Mouse (Mus musculus) midbrain, postnatal 0 days (tissue): ENCODE measurements around the gene Olfr830. TPM values are rescaled to one million over a fixed set of nuclear protein-coding genes. Genes with fewer than 3 reads are reported as not detected.
"Not testable (repeated sequence)": the region's sequence is repeated elsewhere in the genome, so short reads cannot be mapped to it uniquely, and the experiment has no call there.

ENCODE experiments used
- ATAC-seq: fragments of 200-750 bp; cut with Nextera tagmentation; 2 replicates; pipeline ENCODE4 v1.8.0; 2017; ENCODE audit warnings: moderate number of reproducible peaks, mild to moderate bottlenecking, moderate TSS enrichment, moderate library complexity; ENCODE audit not compliant: low FRiP score
- DNase-seq: peaks from one replicate; pipeline ENCODE4 v3.0.0-alpha.2; 2015; ENCODE audit warnings: low spot score
- H3K27ac ChIP-seq: fragments of 300-500 bp; sonication (generic); 2 replicates; pipeline ENCODE4 v1.5.1; 2014; ENCODE audit warnings: low read depth, mild to moderate bottlenecking, low read length, mixed read lengths
- H3K27me3 ChIP-seq: fragments of 300-500 bp; sonication (generic); 2 replicates; pipeline ENCODE4 v1.6.1; 2014; ENCODE audit warnings: low read length, control low read depth, mixed read lengths; ENCODE audit not compliant: insufficient read depth
- H3K36me3 ChIP-seq: fragments of 300-500 bp; sonication (generic); 2 replicates; pipeline ENCODE4 v1.6.1; 2014; ENCODE audit warnings: low read length, control low read depth, mixed read lengths; ENCODE audit not compliant: insufficient read depth
- H3K4me1 ChIP-seq: fragments of 300-500 bp; sonication (generic); 2 replicates; pipeline ENCODE4 v1.6.1; 2014; ENCODE audit warnings: mild to moderate bottlenecking, control low read depth, antibody characterized with exemption, low read length, mixed read lengths; ENCODE audit not compliant: insufficient read depth
- H3K4me2 ChIP-seq: fragments of 300-500 bp; sonication (generic); 2 replicates; pipeline ENCODE4 v1.6.1; 2014; ENCODE audit warnings: low read depth, mild to moderate bottlenecking, low read length, mixed read lengths; ENCODE audit not compliant: poor library complexity, severe bottlenecking
- H3K4me3 ChIP-seq: fragments of 300-500 bp; sonication (generic); 2 replicates; pipeline ENCODE4 v1.5.1; 2014; ENCODE audit warnings: low read depth, mild to moderate bottlenecking, low read length, moderate library complexity
- H3K9ac ChIP-seq: fragments of 300-500 bp; sonication (generic); replicated peaks from 2 replicates; pipeline ENCODE4 v1.6.1; 2014; ENCODE audit warnings: mild to moderate bottlenecking, low read length, moderate library complexity, mixed read lengths; ENCODE audit not compliant: poor library complexity, severe bottlenecking
- H3K9me3 ChIP-seq: fragments of 300-500 bp; sonication (generic); 2 replicates; pipeline ENCODE4 v1.6.1; 2016; ENCODE audit warnings: low read length, control low read depth
- CTCF ChIP-seq: IDR thresholded peaks from 2 replicates; pipeline ENCODE4 v1.5.1; 2016; ENCODE audit warnings: antibody characterized with exemption, mild to moderate bottlenecking
- WGBS: fragments of 180-500 bp; shearing (Covaris S2); extraction: QIAGEN DNeasy Blood & Tissue Kit; methylation state at CpG from one replicate; pipeline ENCODE4 v1.1.7; 2014; 5-methylcytosine and 5-hydroxymethylcytosine counted together
- polyA plus RNA-seq: library from polyadenylated mRNA; unstranded; fragments of >200 nt; fragmentation: Nextera tagmentation; extraction: Ambion mirVana; gene quantifications from 2 replicates; pipeline ENCODE4 v1.2.1, GENCODE M21; 2015
- total RNA-seq: library from RNA; depleted of rRNA; stranded (reverse); fragments of >200 nt; gene quantifications from 2 replicates; pipeline ENCODE4 v1.2.3, GENCODE M21; 2014; rRNA removed

Olfr830 gene
- total RNA-seq (not detected in 2 replicates), polyA plus RNA-seq (not detected in 2 replicates)

DNA sequence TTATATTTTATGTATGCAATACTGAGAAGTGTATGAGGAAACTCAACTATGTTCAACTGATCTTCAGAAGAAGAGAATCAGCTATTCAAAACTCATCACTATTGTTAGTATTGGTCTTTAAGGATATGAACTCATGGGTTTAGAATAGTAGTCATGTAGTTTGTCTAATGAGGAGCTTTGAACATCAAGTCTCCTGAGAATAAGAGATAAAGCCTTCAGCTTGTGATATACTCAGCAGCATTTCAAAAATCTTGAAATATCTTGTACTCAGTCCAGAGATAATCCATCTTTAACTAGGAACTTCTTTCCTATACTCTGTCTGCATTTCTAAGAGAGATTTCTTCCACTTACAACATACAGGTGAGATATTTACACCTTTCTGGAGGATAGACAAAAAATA lies at the start of gene Olfr830:
Gene Olfr830 (plus strand): TSS at position 301 of the 400 bp plus-strand sequence.
- Histone ChIP-seq H3K4me1 (no peaks in the 10 kb centered on the region), H3K4me2 (no peak within 1 kb of the TSS), H3K9me3 (no peaks in the 10 kb centered on the region), H3K27ac (no peak within 1 kb of the TSS), H3K27me3 (no peaks in the 10 kb centered on the region), H3K36me3 (no peaks in the 10 kb centered on the region), H3K4me3 (no peak within 1 kb of the TSS), H3K9ac (no peak within 1 kb of the TSS)
- no peak for TF ChIP-seq CTCF
- DNase-seq (no peak), ATAC-seq (no peak)

DNA sequence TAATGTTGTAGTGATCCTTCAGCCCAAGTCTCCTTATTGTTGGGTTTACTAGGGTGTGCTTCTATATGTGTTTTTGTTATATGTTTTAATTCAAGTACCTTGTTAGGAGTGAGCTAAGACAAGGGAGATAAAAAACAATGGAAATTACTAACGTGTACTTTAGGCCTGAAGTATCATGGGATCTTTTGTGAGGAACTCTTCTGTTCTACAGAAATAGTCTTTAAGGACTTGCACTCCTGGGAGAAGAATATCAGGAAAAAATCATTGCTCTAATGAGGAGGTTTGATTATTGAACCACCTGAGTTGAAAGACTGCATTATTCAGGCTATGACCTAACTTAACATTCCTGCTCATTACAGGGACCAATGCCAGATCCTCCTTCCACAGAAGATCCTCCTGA lies 19.9 kb upstream of the Olfr830 start, which contains the start of gene Olfr829:
Gene Olfr829 (plus strand): TSS at position 301 of the 400 bp plus-strand sequence.
- no peak for TF ChIP-seq CTCF
- 59% methylated on average over 1 of the region's 1 CpGs for WGBS
- no peak within 1 kb of the TSS for H3K27ac ChIP-seq
- H3K9ac ChIP-seq = no peak within 1 kb of the TSS
- no peaks in the 10 kb centered on the region for H3K9me3 ChIP-seq
- H3K4me1 ChIP-seq = no peaks in the 10 kb centered on the region
- DNase-seq (no peak), ATAC-seq (no peak)
- no peak within 1 kb of the TSS for H3K4me3 ChIP-seq
- H3K27me3 ChIP-seq = no peaks in the 10 kb centered on the region
- H3K36me3 ChIP-seq = no peaks in the 10 kb centered on the region
- H3K4me2 ChIP-seq = no peak within 1 kb of the TSS

DNA sequence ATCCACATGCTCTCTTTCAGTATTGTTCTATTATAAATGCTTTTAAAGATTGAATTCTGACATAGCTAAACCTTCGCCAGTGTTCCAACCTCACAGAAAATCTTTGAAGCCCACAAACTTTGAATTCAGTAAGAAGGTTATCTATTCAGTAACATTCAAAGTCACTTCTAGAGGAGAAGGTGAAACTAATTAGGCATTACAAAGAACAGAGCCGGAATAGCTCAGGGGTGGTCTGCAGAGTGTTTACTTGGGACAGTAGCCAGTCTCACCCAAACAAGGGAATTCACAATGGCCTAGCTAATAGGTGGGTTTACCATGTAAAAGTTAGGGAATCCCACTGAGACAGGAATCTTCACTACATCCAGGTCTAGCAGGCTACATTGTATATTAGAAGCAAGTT lies 33.2 kb downstream of the Olfr830 start:
- not testable (repeated sequence) for H3K4me3 ChIP-seq, H3K4me1 ChIP-seq, ATAC-seq, DNase-seq, H3K27me3 ChIP-seq, H3K9ac ChIP-seq, H3K4me2 ChIP-seq, H3K27ac ChIP-seq, H3K36me3 ChIP-seq, H3K9me3 ChIP-seq
- WGBS = 75% methylated on average over 2 of the region's 2 CpGs

DNA sequence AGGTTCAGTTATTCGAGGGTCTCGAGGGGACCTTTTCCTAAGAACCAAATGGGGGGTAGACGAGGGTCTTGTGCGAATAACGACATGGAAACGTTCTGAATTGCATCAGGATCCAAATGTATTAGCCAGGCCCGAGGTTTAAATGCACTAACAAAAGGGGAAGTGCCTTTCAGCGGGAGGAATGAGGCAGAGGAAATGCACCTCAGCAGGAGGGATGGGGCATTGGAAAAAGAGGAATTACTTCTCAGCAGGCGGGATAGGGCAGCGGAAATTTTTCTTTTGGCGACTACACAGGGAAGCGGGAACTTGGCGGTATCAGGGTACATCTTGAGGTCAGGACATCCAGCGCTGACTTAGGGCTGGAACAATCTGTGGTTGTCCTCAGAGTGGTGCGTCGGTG lies 53.4 kb downstream of the Olfr830 start:
- not testable (repeated sequence) for DNase-seq, H3K36me3 ChIP-seq
- 88% methylated on average over 15 of the region's 16 CpGs for WGBS

More for the DNA sequence above, 53.4 kb downstream of the Olfr830 start:
- not testable (repeated sequence) for H3K4me2 ChIP-seq, H3K4me1 ChIP-seq, ATAC-seq, H3K27ac ChIP-seq, H3K27me3 ChIP-seq, H3K4me3 ChIP-seq, H3K9ac ChIP-seq
- peaks cover 13% of the 10 kb centered on the region; the same call in 1 of the 2 replicates for H3K9me3 ChIP-seq

Other genes starting within 250 kb of the Olfr830 start
- 0.05 TPM in 1 of 2 replicates, not detected in the other for gene Muc16, start 200.2 kb upstream of the Olfr830 start, total RNA-seq
- not detected in 2 replicates for gene Muc16, start 200.2 kb upstream of the Olfr830 start, polyA plus RNA-seq
- gene Olfr24, start 110.7 kb upstream of the Olfr830 start, total RNA-seq = not detected in 2 replicates
- gene Olfr24, start 110.7 kb upstream of the Olfr830 start, polyA plus RNA-seq = not detected in 2 replicates
- not detected in 2 replicates for gene Olfr828, start 55.2 kb upstream of the Olfr830 start, total RNA-seq
- gene Olfr828, start 55.2 kb upstream of the Olfr830 start, polyA plus RNA-seq = not detected in 2 replicates
- gene Olfr829, start 19.8 kb upstream of the Olfr830 start, total RNA-seq = not detected in 2 replicates
- not detected in 2 replicates for gene Olfr829, start 19.8 kb upstream of the Olfr830 start, polyA plus RNA-seq
- not detected in 2 replicates for gene Olfr832, start 62.4 kb downstream of the Olfr830 start, total RNA-seq
- not detected in 2 replicates for gene Olfr832, start 62.4 kb downstream of the Olfr830 start, polyA plus RNA-seq
- not detected in 2 replicates for gene Olfr834, start 113.3 kb downstream of the Olfr830 start, total RNA-seq
- gene Olfr834, start 113.3 kb downstream of the Olfr830 start, polyA plus RNA-seq = not detected in 2 replicates
- gene Olfr835, start 158.0 kb downstream of the Olfr830 start, total RNA-seq = not detected in 2 replicates
- gene Olfr835, start 158.0 kb downstream of the Olfr830 start, polyA plus RNA-seq = not detected in 2 replicates
- gene Olfr836, start 245.7 kb downstream of the Olfr830 start, total RNA-seq = not detected in 2 replicates
- not detected in 2 replicates for gene Olfr836, start 245.7 kb downstream of the Olfr830 start, polyA plus RNA-seq